ENCODE assay signal across 1 mouse cellular context in the genomic region with DNA sequence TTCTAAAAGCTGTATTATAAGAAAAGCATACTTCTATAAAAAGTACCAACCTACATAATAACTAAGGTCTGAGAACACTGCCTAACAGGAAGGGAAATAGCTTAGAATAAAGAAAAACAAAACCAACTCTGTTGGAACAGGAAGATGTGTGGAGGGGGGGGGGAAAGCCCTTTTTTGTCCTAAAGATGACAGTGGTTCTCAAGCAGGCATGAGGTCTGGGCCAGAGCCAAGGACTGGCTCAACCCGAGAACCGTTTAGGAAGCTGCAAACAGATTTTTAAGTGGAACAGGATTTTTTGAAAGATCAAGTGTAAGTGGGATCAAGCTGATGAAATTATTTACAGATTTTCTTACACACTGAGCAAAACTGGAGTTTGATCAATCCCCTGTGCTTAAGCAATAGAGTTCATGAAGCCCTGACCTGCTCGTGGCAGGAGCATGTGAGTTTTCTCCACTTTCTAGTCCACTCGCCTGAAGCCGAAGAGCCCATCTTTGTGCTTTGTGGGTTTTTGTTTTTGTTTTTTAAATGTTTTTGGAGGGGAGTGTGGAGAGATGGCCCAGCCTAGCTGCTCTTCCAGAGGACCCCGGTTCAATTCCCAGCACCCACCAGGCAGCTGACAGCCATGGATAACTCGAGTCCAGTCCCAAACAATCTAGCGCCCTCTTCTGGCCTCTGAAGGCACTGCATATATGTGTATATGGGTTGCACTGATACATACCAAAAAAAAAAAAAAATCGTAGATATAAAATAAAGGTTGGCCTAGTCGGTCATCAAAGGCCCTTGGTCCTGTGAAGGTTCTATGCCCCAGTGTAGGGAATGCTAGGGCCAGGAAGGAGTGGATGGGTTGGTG.
TF ChIP-seq lines count a peak whose summit lies in the region.

No protein-coding gene starts in this region.

TF ChIP-seq in ES-E14, 5 proteins besides CTCF, POLR2A, EP300 and RAD21:
- no peak for TF ChIP-seq CHD2 (IDR thresholded peaks at IDR 0.05; ENCODE audit: low read depth, low read length)
- TF ChIP-seq ZC3H11A (IDR thresholded peaks at IDR 0.05; ENCODE audit: borderline replicate concordance, low read depth, low read length) = no peak
- no peak for TF ChIP-seq HCFC1 (IDR thresholded peaks at IDR 0.05; ENCODE audit: borderline replicate concordance, insufficient read depth, low read length)
- TF ChIP-seq ZNF384 (IDR thresholded peaks at IDR 0.05; ENCODE audit: low read depth, low read length) = peak; percentile 70
- TF ChIP-seq MAFK (IDR thresholded peaks at IDR 0.05; ENCODE audit: insufficient read depth, low read depth, low read length) = no peak
